Mouse (Mus musculus) forebrain, embryonic 16.5 days (tissue): ENCODE measurements at regions not wholly inside any gene's neighbourhood (a gene's known extent, or its start where the extent isn't known, plus 50 kb on each side); places are given as distances from the start of the nearest gene placed in this dataset.

Source experiments
- ATAC-seq: fragments of 200-750 bp; cut with Nextera tagmentation; 2 replicates; pipeline ENCODE4 v1.8.0; 2017; ENCODE audit warnings: mild to moderate bottlenecking, moderate library complexity
- H3K27ac ChIP-seq: fragments of 300-500 bp; sonication (generic); 2 replicates; pipeline ENCODE4 v1.5.1; 2014; ENCODE audit warnings: low read length, control low read depth
- H3K27me3 ChIP-seq: fragments of 300-500 bp; sonication (generic); replicated peaks from 2 replicates; pipeline ENCODE4 v1.6.1; 2014; ENCODE audit warnings: low read length; ENCODE audit not compliant: control insufficient read depth, insufficient read depth
- H3K36me3 ChIP-seq: fragments of 300-500 bp; sonication (generic); 2 replicates; pipeline ENCODE4 v1.6.1; 2014; ENCODE audit not compliant: control insufficient read depth, insufficient read depth
- H3K4me1 ChIP-seq: fragments of 300-500 bp; sonication (generic); replicated peaks from 2 replicates; pipeline ENCODE4 v1.6.1; 2014; ENCODE audit warnings: low read length; ENCODE audit not compliant: control insufficient read depth, insufficient read depth
- H3K4me2 ChIP-seq: fragments of 300-500 bp; sonication (generic); 2 replicates; pipeline ENCODE4 v1.6.1; 2014; ENCODE audit warnings: mild to moderate bottlenecking, low read length, control low read depth
- H3K4me3 ChIP-seq: fragments of 300-500 bp; sonication (generic); replicated peaks from 2 replicates; pipeline ENCODE4 v1.5.1; 2014; ENCODE audit warnings: mild to moderate bottlenecking, low read length, control low read depth
- H3K9ac ChIP-seq: fragments of 300-500 bp; sonication (generic); replicated peaks from 2 replicates; pipeline ENCODE4 v1.6.1; 2014; ENCODE audit warnings: low read depth, low read length, control low read depth
- H3K9me3 ChIP-seq: fragments of 300-500 bp; sonication (generic); 2 replicates; pipeline ENCODE4 v1.6.1; 2016; ENCODE audit warnings: low read length; ENCODE audit not compliant: control insufficient read depth
- WGBS: fragments of 180-500 bp; shearing (Covaris S2); extraction: QIAGEN DNeasy Blood & Tissue Kit; methylation state at CpG from one replicate; pipeline ENCODE4 v1.1.7; 2014; 5-methylcytosine and 5-hydroxymethylcytosine counted together

DNA sequence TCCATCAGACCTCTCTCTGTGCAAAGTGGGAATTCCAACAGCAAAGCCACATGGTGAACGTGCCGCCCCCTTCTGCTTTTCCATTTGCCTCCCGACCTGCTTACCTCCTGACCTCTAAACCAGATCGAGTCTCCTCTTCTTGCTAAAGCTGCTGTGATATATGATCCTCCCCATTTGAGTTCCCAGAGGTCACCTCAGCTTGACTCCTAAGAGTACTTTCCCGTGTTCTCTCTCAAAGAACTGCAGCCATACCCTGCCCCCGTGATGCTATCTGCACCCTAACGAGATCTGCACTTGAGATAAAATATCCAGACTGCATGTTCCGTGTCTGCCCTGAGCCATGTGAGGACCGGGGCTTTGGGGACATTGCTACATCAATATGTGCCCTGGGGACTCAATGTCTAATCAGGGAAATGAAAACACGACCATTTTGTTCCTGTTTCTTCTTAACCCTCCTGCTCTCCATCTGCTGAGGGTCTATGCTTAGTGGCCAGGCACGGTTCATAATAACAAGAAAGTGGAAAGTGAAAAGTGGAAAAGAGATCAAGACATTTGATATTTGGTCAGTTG, 94.8 kb downstream of the 3110018I06Rik start:
- no peak for ATAC-seq
- H3K4me1 ChIP-seq = peaks cover 5% of the 10 kb centered on the region
- no peak overlapping the region for H3K27ac ChIP-seq
- WGBS = 68% methylated on average over 11 of the region's 11 CpGs
- H3K9ac ChIP-seq = no peak overlapping the region
- H3K4me3 ChIP-seq = no peak overlapping the region
- H3K4me2 ChIP-seq = no peak overlapping the region
- no peaks in the 10 kb centered on the region for H3K9me3 ChIP-seq
- H3K36me3 ChIP-seq = no peaks in the 10 kb centered on the region
- no peaks in the 10 kb centered on the region for H3K27me3 ChIP-seq

DNA sequence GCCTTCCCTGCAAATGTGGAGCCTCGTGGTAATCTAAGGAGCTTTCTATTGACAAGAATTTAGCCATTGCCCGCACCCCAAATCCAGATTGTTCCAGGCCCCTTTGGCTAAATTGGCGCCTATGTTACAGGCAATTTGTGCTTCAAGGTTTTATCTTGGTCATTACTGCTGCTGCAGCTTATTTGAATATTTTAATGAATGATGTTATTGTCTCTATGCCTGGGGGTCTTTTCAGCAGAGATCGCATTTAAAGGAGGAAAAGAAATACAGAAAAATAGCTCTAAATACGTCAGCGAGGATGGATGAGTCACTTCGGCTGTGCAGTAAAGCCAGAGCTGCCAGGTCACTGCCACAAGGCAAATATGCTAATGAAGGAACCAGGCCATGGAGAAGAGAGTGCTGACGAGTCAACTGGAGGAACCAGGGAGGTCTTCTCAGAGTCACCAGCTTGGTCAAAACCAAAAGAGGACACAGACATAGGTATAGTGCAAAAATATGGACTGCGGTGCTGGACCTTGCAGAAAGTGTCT, 97.3 kb downstream of the 3110018I06Rik start:
- Histone ChIP-seq H3K36me3 (no peaks in the 10 kb centered on the region), H3K4me2 (no peak overlapping the region), H3K4me3 (no peak overlapping the region), H3K9me3 (no peaks in the 10 kb centered on the region), H3K4me1 (peaks cover 5% of the 10 kb centered on the region), H3K27me3 (no peaks in the 10 kb centered on the region), H3K27ac (no peak overlapping the region), H3K9ac (no peak overlapping the region)
- ATAC-seq = no peak
- 26% methylated on average over 9 of the region's 9 CpGs for WGBS

DNA sequence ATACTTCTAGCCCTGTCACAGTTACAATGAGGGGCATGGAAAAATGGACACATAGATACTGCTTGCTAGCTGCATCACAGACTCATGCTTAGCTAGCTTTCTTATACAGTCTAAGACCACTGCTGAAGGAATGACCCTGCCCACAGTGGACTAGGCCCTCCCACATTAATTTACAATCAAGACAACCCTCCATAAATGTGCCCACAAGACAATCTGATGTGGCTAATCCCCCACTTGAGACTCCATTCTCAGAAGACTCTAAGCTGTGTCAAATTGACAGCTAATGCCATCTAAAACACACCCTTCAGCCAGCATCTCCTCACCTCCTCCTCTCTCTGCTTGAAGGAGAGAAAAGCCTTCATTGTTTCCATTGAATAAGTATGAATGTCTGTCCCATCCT, 107.8 kb downstream of the 3110018I06Rik start:
- Histone ChIP-seq H3K4me3 (no peak overlapping the region), H3K36me3 (no peaks in the 10 kb centered on the region), H3K27ac (no peak overlapping the region), H3K9ac (no peak overlapping the region), H3K9me3 (no peaks in the 10 kb centered on the region), H3K27me3 (no peaks in the 10 kb centered on the region), H3K4me1 (no peaks in the 10 kb centered on the region), H3K4me2 (no peak overlapping the region)
- ATAC-seq = no peak

DNA sequence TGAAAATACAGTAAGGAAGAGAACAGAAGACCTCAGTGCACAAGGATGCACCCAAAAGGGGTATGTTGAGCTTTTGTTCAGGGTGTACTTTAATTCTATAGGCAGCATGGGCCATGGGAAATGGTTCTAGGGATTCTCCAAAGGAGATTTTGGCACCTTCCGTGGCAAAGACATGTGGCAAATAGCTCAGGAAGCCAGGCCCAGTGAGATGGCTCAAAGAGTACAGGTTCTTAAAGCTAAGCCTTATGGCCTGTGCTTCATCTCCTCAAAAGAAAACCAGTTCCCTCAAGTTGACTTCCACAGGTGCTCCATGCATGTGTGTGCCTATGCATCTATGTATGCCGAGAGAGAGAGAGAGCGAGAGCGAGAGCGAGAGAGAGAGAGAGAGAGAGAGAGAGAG, 112.1 kb downstream of the 3110018I06Rik start:
- WGBS = 93% methylated on average over 5 of the region's 5 CpGs
- H3K4me2 ChIP-seq = no peak overlapping the region

DNA sequence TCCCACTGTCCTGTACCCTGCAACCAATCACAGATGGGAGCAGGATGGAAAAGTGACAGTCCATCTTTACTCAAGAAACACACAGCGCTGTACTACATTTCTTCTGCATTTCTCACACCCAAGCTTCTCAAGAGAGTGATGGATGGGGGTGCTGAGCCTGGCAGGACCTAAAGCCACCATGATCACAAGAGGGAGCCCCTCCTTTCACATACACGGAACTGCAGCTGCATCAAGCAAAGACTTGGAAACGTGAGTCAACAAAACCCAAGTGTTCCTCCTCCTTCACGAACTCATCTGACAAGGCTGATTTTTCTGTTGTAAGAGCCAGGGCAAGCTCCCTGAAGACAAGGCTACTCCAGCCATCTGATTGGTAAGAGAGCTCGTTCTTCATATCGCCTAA, 120.5 kb downstream of the 3110018I06Rik start:
- Histone ChIP-seq H3K4me1 (no peaks in the 10 kb centered on the region), H3K27ac (no peak overlapping the region), H3K9ac (no peak overlapping the region), H3K36me3 (no peaks in the 10 kb centered on the region), H3K4me3 (no peak overlapping the region), H3K27me3 (no peaks in the 10 kb centered on the region), H3K9me3 (peaks cover 3% of the 10 kb centered on the region), H3K4me2 (no peak overlapping the region)
- no peak for ATAC-seq
- WGBS = 85% methylated on average over 6 of the region's 6 CpGs

More for the DNA sequence above, 112.1 kb downstream of the 3110018I06Rik start:
- Histone ChIP-seq H3K27me3 (no peaks in the 10 kb centered on the region), H3K27ac (no peak overlapping the region), H3K4me3 (no peak overlapping the region), H3K4me1 (no peaks in the 10 kb centered on the region), H3K9ac (no peak overlapping the region), H3K36me3 (no peaks in the 10 kb centered on the region), H3K9me3 (no peaks in the 10 kb centered on the region)
- no peak for ATAC-seq

DNA sequence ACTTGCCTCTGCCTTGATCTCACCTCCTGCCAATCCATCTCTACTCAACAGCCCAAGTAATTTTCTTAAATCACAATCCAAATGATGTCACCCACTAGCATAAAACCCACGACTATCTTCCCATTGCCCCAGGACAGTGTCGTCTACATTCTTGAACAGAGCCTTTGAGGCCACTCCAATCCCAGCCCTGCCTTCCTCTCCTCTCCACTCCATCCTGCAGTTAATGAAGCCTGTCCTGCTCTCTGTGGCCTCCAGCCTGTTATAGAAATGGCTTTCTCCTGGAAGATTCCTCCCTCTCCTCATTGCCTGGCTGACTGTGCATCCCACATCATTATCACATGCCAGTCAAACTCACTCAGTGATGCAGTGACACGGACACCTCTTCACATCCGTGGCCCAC, 121.6 kb downstream of the 3110018I06Rik start:
- no peak overlapping the region for H3K4me2 ChIP-seq
- no peaks in the 10 kb centered on the region for H3K27me3 ChIP-seq
- no peak overlapping the region for H3K27ac ChIP-seq

DNA sequence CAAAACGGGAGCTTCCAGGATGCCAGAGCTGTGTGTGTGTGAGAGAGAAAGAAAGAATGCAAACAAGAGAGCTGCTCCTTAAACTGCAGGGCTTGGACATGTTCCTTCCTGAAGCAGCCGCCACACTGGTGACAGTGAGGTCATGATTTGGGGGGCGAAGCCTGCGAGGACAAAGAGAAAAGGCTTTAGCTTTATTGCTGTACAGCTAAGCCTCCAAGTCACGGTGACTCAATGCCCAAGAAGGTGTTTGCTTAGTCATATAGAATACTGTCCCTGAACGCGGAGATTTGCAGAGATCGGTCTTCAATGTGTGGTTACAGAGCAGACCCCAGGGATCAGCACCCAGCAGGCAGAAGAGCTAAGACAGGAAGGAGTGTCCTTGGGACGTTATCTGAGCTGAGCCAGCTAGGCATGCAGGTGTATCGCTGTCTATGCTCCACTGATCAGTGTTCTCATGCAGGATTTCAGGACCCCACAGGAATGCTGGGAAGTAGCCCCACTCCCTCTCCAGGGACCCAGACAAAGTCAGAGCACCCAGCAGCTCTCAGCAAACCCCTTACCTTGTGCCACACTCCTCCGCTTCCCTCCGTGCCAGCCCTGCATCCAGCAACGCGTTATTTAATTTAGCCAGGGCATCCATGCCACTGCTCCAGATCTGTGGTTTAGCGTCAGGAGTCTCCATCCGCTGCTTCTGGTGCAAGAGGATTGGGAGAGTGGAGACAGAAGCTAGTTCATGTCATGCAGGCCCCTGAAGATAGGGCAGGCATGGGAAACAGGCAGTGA, 129.0 kb downstream of the 3110018I06Rik start:
- Histone ChIP-seq H3K27me3 (no peaks in the 10 kb centered on the region), H3K9me3 (no peaks in the 10 kb centered on the region), H3K4me1 (no peaks in the 10 kb centered on the region), H3K9ac (no peak overlapping the region), H3K36me3 (no peaks in the 10 kb centered on the region), H3K4me2 (no peak overlapping the region), H3K4me3 (no peak overlapping the region), H3K27ac (no peak overlapping the region)
- no peak for ATAC-seq
- 70% methylated on average over 16 of the region's 16 CpGs for WGBS

More for the DNA sequence above, 121.6 kb downstream of the 3110018I06Rik start:
- Histone ChIP-seq H3K4me1 (no peaks in the 10 kb centered on the region), H3K4me3 (no peak overlapping the region), H3K9me3 (peaks cover 3% of the 10 kb centered on the region), H3K36me3 (no peaks in the 10 kb centered on the region), H3K9ac (no peak overlapping the region)
- WGBS = 79% methylated on average over 4 of the region's 4 CpGs
- ATAC-seq = no peak

DNA sequence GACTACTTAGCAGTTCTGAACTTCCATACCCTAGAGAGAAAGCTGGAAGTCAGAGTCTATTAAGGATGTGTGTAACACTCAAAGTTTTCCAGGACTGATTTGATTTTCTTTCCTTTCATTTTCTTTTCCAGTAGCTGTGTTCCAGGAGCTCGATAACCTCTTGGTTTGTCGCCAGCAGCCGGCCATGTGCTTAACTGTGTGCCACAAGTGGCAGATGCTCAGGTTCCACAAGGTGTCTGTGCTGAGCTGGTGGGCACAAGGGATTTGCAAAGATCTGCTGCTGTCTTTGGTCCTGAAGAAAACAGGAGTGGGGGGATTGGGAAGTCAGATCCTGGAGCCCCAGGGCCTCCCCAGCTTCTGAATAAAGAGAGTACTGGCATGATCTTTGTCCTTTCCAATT, 136.0 kb downstream of the 3110018I06Rik start:
- Histone ChIP-seq H3K36me3 (no peaks in the 10 kb centered on the region), H3K9me3 (no peaks in the 10 kb centered on the region), H3K9ac (no peak overlapping the region), H3K4me1 (peaks cover 2% of the 10 kb centered on the region; the same call in 1 of the 2 replicates), H3K4me3 (no peak overlapping the region), H3K27me3 (no peaks in the 10 kb centered on the region), H3K27ac (no peak overlapping the region), H3K4me2 (no peak overlapping the region)
- no peak for ATAC-seq
- WGBS = 42% methylated on average over 3 of the region's 3 CpGs

DNA sequence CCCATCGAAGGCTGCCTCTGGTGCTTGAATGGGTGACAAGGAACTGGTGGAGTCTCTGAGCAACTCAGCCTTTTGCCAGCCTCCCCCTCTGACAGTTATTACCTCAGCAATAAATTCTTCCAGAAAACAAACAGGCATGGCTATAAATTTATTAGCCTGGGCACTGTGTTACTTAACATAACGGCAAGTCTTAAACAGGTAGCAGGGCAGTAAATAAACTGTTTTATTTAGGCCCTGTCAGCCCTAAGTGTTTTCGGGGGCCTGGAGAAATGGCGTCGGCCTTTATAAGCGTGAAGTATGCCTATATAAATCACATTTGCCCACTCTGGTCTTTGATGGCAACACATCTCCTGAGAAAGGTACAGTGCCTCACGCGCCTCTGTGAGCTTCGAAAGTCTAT, 159.6 kb downstream of the 3110018I06Rik start:
- Histone ChIP-seq H3K27ac (no peak overlapping the region), H3K27me3 (no peaks in the 10 kb centered on the region), H3K9me3 (no peaks in the 10 kb centered on the region), H3K9ac (no peak overlapping the region), H3K4me1 (no peaks in the 10 kb centered on the region), H3K4me2 (no peak overlapping the region), H3K4me3 (no peak overlapping the region), H3K36me3 (no peaks in the 10 kb centered on the region)
- 95% methylated on average over 9 of the region's 9 CpGs for WGBS
- no peak for ATAC-seq
